Comparison of ENCODE assay signal across 30 mouse cellular contexts in genomic region chrX:136668794-136669193, GRCm38 (mm10).
"Had no signal": no experiment of that assay in that cellular context is flagged by ENCODE, and none has a peak within 500 bp of the region (broad histone marks: within the 10 kb centered on the region; RNA-seq: fewer than 3 reads in every experiment).

No protein-coding gene starts in this region.

- DNase-seq: left cerebral cortex, postnatal 4 days; liver; liver, embryonic 13.5 days; liver, postnatal 0 days; lung, adult 18-20 months; lung, adult 2 months; lung, embryonic 14.5 days; lung, postnatal 10 days; lung, postnatal 14 days; lung, postnatal 36 days; lung, postnatal 4 days; midbrain, embryonic 14.5 days had no signal

- H3K9ac ChIP-seq: limb, embryonic 12.5 days; limb, embryonic 13.5 days; limb, embryonic 15.5 days; liver, embryonic 12.5 days; liver, embryonic 13.5 days; liver, embryonic 14.5 days; liver, embryonic 15.5 days; liver, postnatal 0 days; lung, embryonic 14.5 days; lung, embryonic 15.5 days; midbrain, embryonic 12.5 days; midbrain, embryonic 13.5 days; midbrain, embryonic 15.5 days had no signal

- H3K4me3 ChIP-seq: limb, embryonic 10.5 days; limb, embryonic 12.5 days; limb, embryonic 13.5 days; limb, embryonic 15.5 days; liver, embryonic 12.5 days; liver, embryonic 13.5 days; liver, embryonic 15.5 days; lung, embryonic 15.5 days; megakaryocyte, embryonic 14.5 days; midbrain, embryonic 10.5 days; midbrain, embryonic 12.5 days; midbrain, embryonic 13.5 days; midbrain, embryonic 15.5 days had no signal

- H3K4me1 ChIP-seq: limb, embryonic 10.5 days; limb, embryonic 12.5 days; limb, embryonic 13.5 days; limb, embryonic 15.5 days; liver, embryonic 12.5 days; liver, embryonic 13.5 days; liver, embryonic 15.5 days; lung, embryonic 15.5 days; megakaryocyte, embryonic 14.5 days; midbrain, embryonic 12.5 days; midbrain, embryonic 13.5 days; midbrain, embryonic 15.5 days had no signal

- ATAC-seq: liver, embryonic 12.5 days; liver, postnatal 0 days; lung, postnatal 0 days; midbrain, embryonic 13.5 days; midbrain, embryonic 15.5 days; midbrain, embryonic 16.5 days had no signal

- H3K4me2 ChIP-seq: limb, embryonic 12.5 days; limb, embryonic 13.5 days; limb, embryonic 15.5 days; liver, embryonic 11.5 days; liver, embryonic 12.5 days; liver, embryonic 13.5 days; liver, embryonic 15.5 days; lung, embryonic 14.5 days; lung, embryonic 15.5 days; midbrain, embryonic 11.5 days; midbrain, embryonic 12.5 days; midbrain, embryonic 13.5 days; midbrain, embryonic 15.5 days had no signal

- H3K27me3 ChIP-seq: lung, embryonic 15.5 days; midbrain, embryonic 15.5 days had no signal

- H3K36me3 ChIP-seq: limb, embryonic 10.5 days; limb, embryonic 12.5 days; limb, embryonic 13.5 days; limb, embryonic 15.5 days; liver, embryonic 12.5 days; liver, embryonic 13.5 days; liver, embryonic 15.5 days; lung, embryonic 15.5 days; midbrain, embryonic 10.5 days; midbrain, embryonic 12.5 days; midbrain, embryonic 13.5 days; midbrain, embryonic 15.5 days had no signal

- H3K9me3 ChIP-seq: limb, embryonic 10.5 days; limb, embryonic 12.5 days; limb, embryonic 13.5 days; limb, embryonic 15.5 days; liver, embryonic 12.5 days; liver, embryonic 13.5 days; liver, embryonic 15.5 days; lung, embryonic 15.5 days; megakaryocyte, embryonic 14.5 days; midbrain, embryonic 10.5 days; midbrain, embryonic 12.5 days; midbrain, embryonic 13.5 days; midbrain, embryonic 15.5 days had no signal

- H3K27ac ChIP-seq: limb, embryonic 10.5 days; limb, embryonic 12.5 days; limb, embryonic 13.5 days; limb, embryonic 15.5 days; liver, embryonic 12.5 days; liver, embryonic 13.5 days; liver, embryonic 14.5 days; liver, embryonic 15.5 days; lung, embryonic 15.5 days; macrophage; midbrain, embryonic 10.5 days; midbrain, embryonic 12.5 days; midbrain, embryonic 13.5 days; midbrain, embryonic 15.5 days had no signal
